Mouse (Mus musculus): ENCODE data around the gene Dhx58. TPM values are rescaled to one million over a fixed set of nuclear protein-coding genes. Genes with fewer than 3 reads are reported as not detected.

The Dhx58 gene
- total and polyA plus RNA-seq, 2 experiments = 11.9 to 16.3 TPM

DNA sequence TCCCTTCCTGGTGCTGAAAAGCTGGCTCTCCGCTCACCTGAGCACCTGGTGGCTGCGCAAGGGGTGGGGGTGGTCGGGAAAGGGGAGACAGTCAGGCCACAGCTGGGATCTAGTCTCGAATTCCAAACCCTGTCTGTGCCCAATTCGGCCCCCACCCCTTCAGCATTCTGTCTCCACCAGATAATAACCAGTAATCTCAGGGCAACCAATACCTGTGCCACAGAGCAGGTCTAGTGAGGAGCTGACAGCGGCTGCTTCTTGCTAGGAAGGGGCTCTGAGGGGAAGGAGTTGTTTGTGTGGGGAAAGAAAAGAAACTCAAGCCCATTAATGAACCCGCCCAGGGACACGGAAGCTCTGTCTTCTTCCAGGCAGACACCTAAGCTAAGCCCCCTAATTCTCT, 52.9 kb downstream of the Dhx58 start:
- Histone ChIP-seq H3K36me3 (ENCODE audit: control insufficient read depth, insufficient read depth, low read length) (no peaks in the 10 kb centered on the region), H3K27ac (replicated peaks; ENCODE audit: insufficient read depth, low read depth, low read length) (no peak overlapping the region), H3K4me3 (ENCODE audit: insufficient read depth, low read depth, low read length) (no peak overlapping the region), H3K4me1 (ENCODE audit: control insufficient read depth, insufficient read depth, low read length) (no peaks in the 10 kb centered on the region), H3K27me3 (ENCODE audit: control insufficient read depth, insufficient read depth, low read length) (no peaks in the 10 kb centered on the region), H3K9ac (ENCODE audit: low read depth, low read length) (no peak overlapping the region), H3K79me2 (ENCODE audit: control insufficient read depth, insufficient read depth, low read length) (no peaks in the 10 kb centered on the region)
- TF ChIP-seq CTCF (IDR thresholded peaks at IDR 0.05; ENCODE audit: low read depth, low read length) (no peak), POLR2A (IDR thresholded peaks at IDR 0.05; ENCODE audit: extremely low read depth, insufficient read depth, low read length) (no peak)
- no peak for DNase-seq (ENCODE audit: extremely low read depth, low read depth, low spot score)
- WGBS = 20% methylated on average over 8 of the region's 8 CpGs

DNA sequence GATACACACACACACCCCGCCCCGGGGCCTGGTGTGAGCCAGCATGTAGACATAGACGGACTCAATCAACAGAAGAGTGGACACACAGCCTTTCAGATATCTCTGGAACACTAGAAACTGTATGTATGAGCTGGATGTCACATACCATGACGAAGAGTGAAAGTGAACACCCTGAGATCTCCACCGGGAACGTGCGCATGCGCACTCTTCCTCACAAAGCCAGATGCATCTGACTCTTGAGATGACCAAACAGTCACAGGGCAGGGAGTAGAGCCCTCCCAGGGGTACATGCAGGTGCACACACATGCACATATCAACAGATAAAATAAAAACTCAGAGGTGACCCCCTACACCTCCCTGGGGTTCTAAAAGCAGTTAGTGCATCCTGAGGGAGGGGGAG, 55.7 kb downstream of the Dhx58 start:
- Histone ChIP-seq H3K36me3 (ENCODE audit: control insufficient read depth, insufficient read depth, low read length) (no peaks in the 10 kb centered on the region), H3K27ac (replicated peaks; ENCODE audit: insufficient read depth, low read depth, low read length) (no peak overlapping the region), H3K9ac (ENCODE audit: low read depth, low read length) (no peak overlapping the region), H3K4me1 (ENCODE audit: control insufficient read depth, insufficient read depth, low read length) (no peaks in the 10 kb centered on the region), H3K4me3 (ENCODE audit: insufficient read depth, low read depth, low read length) (no peak overlapping the region), H3K27me3 (ENCODE audit: control insufficient read depth, insufficient read depth, low read length) (no peaks in the 10 kb centered on the region), H3K79me2 (ENCODE audit: control insufficient read depth, insufficient read depth, low read length) (no peaks in the 10 kb centered on the region)
- 87% methylated on average over 8 of the region's 8 CpGs for WGBS
- DNase-seq (ENCODE audit: extremely low read depth, low read depth, low spot score) = no peak
- TF ChIP-seq POLR2A (IDR thresholded peaks at IDR 0.05; ENCODE audit: extremely low read depth, insufficient read depth, low read length) (no peak), CTCF (IDR thresholded peaks at IDR 0.05; ENCODE audit: low read depth, low read length) (no peak)

DNA sequence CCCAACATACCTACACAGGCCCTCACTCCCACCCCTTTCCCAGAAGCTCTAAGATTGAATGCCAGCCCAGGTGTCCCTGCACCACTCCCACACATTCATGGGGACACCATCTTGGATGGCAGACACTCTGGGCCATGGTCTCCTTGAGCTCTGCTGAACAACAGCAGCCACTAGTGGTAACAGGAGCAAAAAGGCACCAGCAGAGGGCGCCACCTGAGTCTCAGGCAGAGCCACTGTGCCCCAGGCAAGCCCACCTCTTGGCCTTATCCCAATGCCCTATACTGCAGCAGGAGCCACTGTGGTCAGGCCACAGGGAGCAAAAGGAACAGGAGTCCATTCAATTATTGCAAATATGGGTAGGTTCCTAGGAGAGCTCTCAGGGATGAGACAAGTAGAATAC, 57.8 kb downstream of the Dhx58 start:
- Histone ChIP-seq H3K79me2 (ENCODE audit: control insufficient read depth, insufficient read depth, low read length) (no peaks in the 10 kb centered on the region), H3K9ac (ENCODE audit: low read depth, low read length) (no peak overlapping the region), H3K27me3 (ENCODE audit: control insufficient read depth, insufficient read depth, low read length) (no peaks in the 10 kb centered on the region), H3K4me1 (ENCODE audit: control insufficient read depth, insufficient read depth, low read length) (no peaks in the 10 kb centered on the region), H3K4me3 (ENCODE audit: insufficient read depth, low read depth, low read length) (no peak overlapping the region), H3K36me3 (ENCODE audit: control insufficient read depth, insufficient read depth, low read length) (no peaks in the 10 kb centered on the region), H3K27ac (replicated peaks; ENCODE audit: insufficient read depth, low read depth, low read length) (no peak overlapping the region)
- DNase-seq (ENCODE audit: extremely low read depth, low read depth, low spot score) = peak; percentile 16
- 48% methylated on average over 1 of the region's 1 CpGs for WGBS
- TF ChIP-seq POLR2A (IDR thresholded peaks at IDR 0.05; ENCODE audit: extremely low read depth, insufficient read depth, low read length) = no peak
- TF ChIP-seq CTCF (IDR thresholded peaks at IDR 0.05; ENCODE audit: low read depth, low read length) = peak; percentile 76

Other genes with a start within 250 kb of the Dhx58 start
- gene Klhl11, start 231.5 kb downstream of the Dhx58 start, total RNA-seq (2014; rRNA removed) = 6.9 and 7.6 TPM in 2 replicates
- gene Klhl11, start 231.5 kb downstream of the Dhx58 start, polyA plus RNA-seq (2012; rRNA removed) = 1.1 and 1.6 TPM in 2 replicates
- gene Acly, start 176.3 kb downstream of the Dhx58 start, total RNA-seq (2014; rRNA removed) = 205 and 272 TPM in 2 replicates
- 118 and 124 TPM in 2 replicates for gene Acly, start 176.3 kb downstream of the Dhx58 start, polyA plus RNA-seq (2012; rRNA removed)
- gene Ttc25, start 158.7 kb downstream of the Dhx58 start, total RNA-seq (2014; rRNA removed) = 0.28 and 0.40 TPM in 2 replicates
- 0.04 and 0.05 TPM in 2 replicates for gene Ttc25, start 158.7 kb downstream of the Dhx58 start, polyA plus RNA-seq (2012; rRNA removed)
- 10.1 and 11.6 TPM in 2 replicates for gene Cnp, start 129.4 kb downstream of the Dhx58 start, total RNA-seq (2014; rRNA removed)
- 11.0 and 17.3 TPM in 2 replicates for gene Cnp, start 129.4 kb downstream of the Dhx58 start, polyA plus RNA-seq (2012; rRNA removed)
- 13.7 and 16.0 TPM in 2 replicates for gene Nkiras2, start 85.0 kb downstream of the Dhx58 start, total RNA-seq (2014; rRNA removed)
- 32.0 and 33.4 TPM in 2 replicates for gene Nkiras2, start 85.0 kb downstream of the Dhx58 start, polyA plus RNA-seq (2012; rRNA removed)
- gene Dnajc7, start 84.1 kb downstream of the Dhx58 start, total RNA-seq (2014; rRNA removed) = 40.9 and 44.7 TPM in 2 replicates
- gene Dnajc7, start 84.1 kb downstream of the Dhx58 start, polyA plus RNA-seq (2012; rRNA removed) = 16.1 and 16.7 TPM in 2 replicates
- gene Zfp385c, start 11.8 kb downstream of the Dhx58 start, total RNA-seq (2014; rRNA removed) = not detected in 2 replicates
- gene Zfp385c, start 11.8 kb downstream of the Dhx58 start, polyA plus RNA-seq (2012; rRNA removed) = not detected in 2 replicates
- gene Kat2a, start 8.2 kb upstream of the Dhx58 start, total RNA-seq (2014; rRNA removed) = 3.3 and 4.9 TPM in 2 replicates
- gene Kat2a, start 8.2 kb upstream of the Dhx58 start, polyA plus RNA-seq (2012; rRNA removed) = 16.1 and 18.9 TPM in 2 replicates
- not detected in 2 replicates for gene Hspb9, start 9.6 kb upstream of the Dhx58 start, total RNA-seq (2014; rRNA removed)
- gene Hspb9, start 9.6 kb upstream of the Dhx58 start, polyA plus RNA-seq (2012; rRNA removed) = not detected in 2 replicates
- 70.8 and 71.3 TPM in 2 replicates for gene Rab5c, start 33.9 kb upstream of the Dhx58 start, total RNA-seq (2014; rRNA removed)
- 140 and 149 TPM in 2 replicates for gene Rab5c, start 33.9 kb upstream of the Dhx58 start, polyA plus RNA-seq (2012; rRNA removed)
- gene Kcnh4, start 55.7 kb upstream of the Dhx58 start, total RNA-seq (2014; rRNA removed) = not detected in 2 replicates
- not detected in 2 replicates for gene Kcnh4, start 55.7 kb upstream of the Dhx58 start, polyA plus RNA-seq (2012; rRNA removed)
- gene Hcrt, start 58.7 kb upstream of the Dhx58 start, total RNA-seq (2014; rRNA removed) = not detected in 2 replicates
- not detected in 2 replicates for gene Hcrt, start 58.7 kb upstream of the Dhx58 start, polyA plus RNA-seq (2012; rRNA removed)
- 7.1 and 8.5 TPM in 2 replicates for gene Ghdc, start 66.7 kb upstream of the Dhx58 start, total RNA-seq (2014; rRNA removed)
- gene Ghdc, start 66.7 kb upstream of the Dhx58 start, polyA plus RNA-seq (2012; rRNA removed) = 17.0 and 17.5 TPM in 2 replicates
- gene Stat5b, start 146.5 kb upstream of the Dhx58 start, total RNA-seq (2014; rRNA removed) = 31.8 and 33.0 TPM in 2 replicates
- 32.0 and 35.2 TPM in 2 replicates for gene Stat5b, start 146.5 kb upstream of the Dhx58 start, polyA plus RNA-seq (2012; rRNA removed)
- 6.9 and 7.8 TPM in 2 replicates for gene Stat5a, start 155.1 kb upstream of the Dhx58 start, total RNA-seq (2014; rRNA removed)
- 15.0 and 18.0 TPM in 2 replicates for gene Stat5a, start 155.1 kb upstream of the Dhx58 start, polyA plus RNA-seq (2012; rRNA removed)
- gene Stat3, start 235.3 kb upstream of the Dhx58 start, total RNA-seq (2014; rRNA removed) = 58.5 and 76.4 TPM in 2 replicates
- gene Stat3, start 235.3 kb upstream of the Dhx58 start, polyA plus RNA-seq (2012; rRNA removed) = 48.7 and 60.4 TPM in 2 replicates